Mouse (Mus musculus) R1 (cell line): ENCODE measurements around the gene She.

Experiments
- DNase-seq: peaks from one replicate; pipeline ENCODE4 v3.0.0-alpha.2; 2018; ENCODE audit warnings: low read depth, low spot score

The She gene

GRCm38 (mm10) chr3:89882556-89883181 is 51.5 kb downstream of the She start:
- no peak for DNase-seq

GRCm38 (mm10) chr3:89883582-89884041 is 52.4 kb downstream of the She start:
- DNase-seq, result peak; percentile 79

GRCm38 (mm10) chr3:89885766-89886165 is 54.6 kb downstream of the She start:
- DNase-seq, result peak; percentile 54

GRCm38 (mm10) chr3:89887582-89888230 is 56.5 kb downstream of the She start:
- no peak for DNase-seq

GRCm38 (mm10) chr3:89889841-89890430 is 58.8 kb downstream of the She start:
- no peak for DNase-seq

- no peak for DNase-seq
These were observed 60.5 kb downstream of the She start for GRCm38 (mm10) chr3:89891696-89892095.

- DNase-seq, result peak; percentile 87
These were observed 61.4 kb downstream of the She start for GRCm38 (mm10) chr3:89892517-89893106.

GRCm38 (mm10) chr3:89896571-89896970 is 65.4 kb downstream of the She start:
- peak; percentile 38 for DNase-seq

GRCm38 (mm10) chr3:89897204-89897796 is 66.1 kb downstream of the She start:
- DNase-seq, result no peak

- DNase-seq, result no peak
These were observed 66.8 kb downstream of the She start for GRCm38 (mm10) chr3:89898011-89898410.

- no peak for DNase-seq
These were observed 67.8 kb downstream of the She start for GRCm38 (mm10) chr3:89898870-89899510.

GRCm38 (mm10) chr3:89899511-89899908 is 68.3 kb downstream of the She start:
- peak; percentile 22 for DNase-seq

- DNase-seq, result no peak
These were observed 76.7 kb downstream of the She start for GRCm38 (mm10) chr3:89907846-89908245.
